Mouse (Mus musculus): ENCODE data around the gene Gpr143. TPM values are rescaled to one million over a fixed set of nuclear protein-coding genes. Genes with fewer than 3 reads are reported as not detected.

Gene Gpr143
- polyA plus RNA-seq, 1 experiment from 2014 or later: 0.30 TPM

DNA sequence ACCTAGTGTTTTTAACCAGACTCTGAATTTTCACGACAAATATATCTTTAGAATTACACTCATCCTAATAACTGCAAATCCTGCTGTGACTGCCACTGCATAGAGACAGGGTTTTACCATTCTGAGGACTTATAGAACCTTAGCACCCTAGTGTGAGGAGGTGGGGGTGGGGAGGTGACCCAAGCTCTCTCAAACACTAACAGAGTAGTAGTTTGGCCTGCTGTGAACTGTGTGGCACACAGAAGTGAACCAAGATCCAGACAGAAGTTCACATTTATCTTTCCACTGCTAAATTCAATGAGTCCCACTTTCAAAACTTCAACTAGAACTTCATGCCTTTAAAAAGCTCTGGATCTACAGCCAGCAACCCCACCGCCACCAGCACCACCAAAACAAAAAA lies 18.9 kb upstream of the Gpr143 start:
- no peak overlapping the region for H3K4me3 ChIP-seq (ENCODE audit: low read depth, low read length)

DNA sequence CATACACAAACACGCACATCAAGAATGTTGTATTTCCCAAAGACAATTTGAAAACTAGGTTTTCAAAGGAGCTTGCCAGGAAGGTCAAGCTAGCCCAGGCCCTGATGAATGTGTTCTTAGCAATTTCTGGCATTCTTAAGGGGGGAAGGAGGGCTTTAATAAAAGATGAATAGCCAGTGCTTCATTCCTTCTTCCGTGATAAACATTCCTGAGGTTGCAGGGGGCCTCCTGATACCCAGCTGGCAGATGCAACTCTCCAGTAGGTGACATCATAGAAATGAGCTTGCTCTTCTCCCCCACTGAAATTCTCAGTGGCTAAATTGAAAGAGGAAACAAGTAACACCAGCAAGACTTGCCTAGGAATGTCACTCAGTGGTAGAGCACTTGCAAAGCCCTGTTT lies 17.6 kb upstream of the Gpr143 start:
- ATAC-seq: no peak
- H3K27me3 ChIP-seq (ENCODE audit: control insufficient read depth, insufficient read depth, low read depth, low read length): peaks cover 8% of the 10 kb centered on the region
- H3K27ac ChIP-seq (ENCODE audit: low read length): no peak overlapping the region
- H3K4me2 ChIP-seq (ENCODE audit: low read length): no peak overlapping the region
- H3K4me1 ChIP-seq (ENCODE audit: control insufficient read depth, insufficient read depth, low read length): no peaks in the 10 kb centered on the region
- 47% methylated on average over 2 of the region's 2 CpGs for WGBS
- H3K9ac ChIP-seq (ENCODE audit: low read depth, low read length): no peak overlapping the region
- H3K4me3 ChIP-seq (ENCODE audit: low read depth, low read length): no peak overlapping the region
- no peaks in the 10 kb centered on the region for H3K36me3 ChIP-seq (ENCODE audit: control insufficient read depth, insufficient read depth, low read length)
- no peaks in the 10 kb centered on the region for H3K9me3 ChIP-seq (replicated peaks; ENCODE audit: control insufficient read depth, low read length, poor library complexity, severe bottlenecking)

More for the DNA sequence above, 18.9 kb upstream of the Gpr143 start:
- Histone ChIP-seq H3K4me2 (ENCODE audit: low read length) (no peak overlapping the region), H3K36me3 (ENCODE audit: control insufficient read depth, insufficient read depth, low read length) (no peaks in the 10 kb centered on the region), H3K9ac (ENCODE audit: low read depth, low read length) (no peak overlapping the region), H3K27ac (ENCODE audit: low read length) (no peak overlapping the region), H3K4me1 (ENCODE audit: control insufficient read depth, insufficient read depth, low read length) (no peaks in the 10 kb centered on the region), H3K27me3 (ENCODE audit: control insufficient read depth, insufficient read depth, low read depth, low read length) (peaks cover 4% of the 10 kb centered on the region), H3K9me3 (replicated peaks; ENCODE audit: control insufficient read depth, low read length, poor library complexity, severe bottlenecking) (no peaks in the 10 kb centered on the region)
- ATAC-seq: no peak
- 61% methylated on average over 2 of the region's 2 CpGs for WGBS

GRCm38 (mm10) chrX:152768891-152769599 lies 12.7 kb upstream of the Gpr143 start, which contains the start of gene Shroom2:
Gene Shroom2 (minus strand): TSS chrX:152769465.
- peak; percentile 63 for ATAC-seq
- H3K36me3 ChIP-seq (ENCODE audit: control insufficient read depth, insufficient read depth, low read length): no peaks in the 10 kb centered on the region
- H3K27me3 ChIP-seq (ENCODE audit: control insufficient read depth, insufficient read depth, low read depth, low read length): peaks cover 17% of the 10 kb centered on the region
- H3K4me2 ChIP-seq (ENCODE audit: low read length): peak within 1 kb of the TSS; percentile 76
- H3K27ac ChIP-seq (ENCODE audit: low read length): no peak within 1 kb of the TSS
- 15% methylated on average over 38 of the region's 55 CpGs for WGBS
- H3K4me1 ChIP-seq (ENCODE audit: control insufficient read depth, insufficient read depth, low read length): no peaks in the 10 kb centered on the region
- peak within 1 kb of the TSS; percentile 55 for H3K9ac ChIP-seq (ENCODE audit: low read depth, low read length)
- peak within 1 kb of the TSS; percentile 58 for H3K4me3 ChIP-seq (ENCODE audit: low read depth, low read length)
- no peaks in the 10 kb centered on the region for H3K9me3 ChIP-seq (replicated peaks; ENCODE audit: control insufficient read depth, low read length, poor library complexity, severe bottlenecking)

DNA sequence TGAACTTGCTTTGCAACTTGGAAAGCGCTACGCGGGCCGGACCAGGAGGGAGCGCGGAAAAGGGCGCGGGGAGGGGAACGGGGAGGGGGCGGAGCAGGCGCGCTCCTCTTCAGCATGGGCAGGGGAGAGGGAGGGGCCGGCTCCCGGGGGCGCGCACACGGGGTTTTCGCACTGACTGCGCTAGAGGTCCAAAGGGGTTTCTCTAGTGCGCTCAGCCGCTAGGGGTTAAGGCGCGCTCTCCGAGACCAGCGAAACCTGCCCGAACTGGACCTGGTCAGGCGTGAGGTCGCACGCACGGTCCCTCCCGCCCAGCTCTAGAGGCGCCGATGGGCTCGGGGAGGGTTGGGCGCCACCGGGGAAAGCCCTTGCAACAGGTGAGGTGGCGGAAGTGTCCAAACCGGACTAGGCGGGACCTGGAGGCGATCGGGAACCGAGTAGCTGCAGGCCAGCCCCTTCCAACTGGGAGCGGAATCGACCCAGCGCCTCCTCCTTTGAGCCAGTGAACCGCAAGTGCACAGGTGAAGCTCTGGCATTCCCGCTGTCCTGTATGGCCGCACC lies 12.0 kb upstream of the Gpr143 start:
- ATAC-seq: peak; percentile 86
- Histone ChIP-seq H3K9ac (ENCODE audit: low read depth, low read length) (peak overlapping the region; percentile 55), H3K36me3 (ENCODE audit: control insufficient read depth, insufficient read depth, low read length) (no peaks in the 10 kb centered on the region), H3K27ac (ENCODE audit: low read length) (no peak overlapping the region), H3K4me3 (ENCODE audit: low read depth, low read length) (peak overlapping the region; percentile 58), H3K4me1 (ENCODE audit: control insufficient read depth, insufficient read depth, low read length) (no peaks in the 10 kb centered on the region), H3K27me3 (ENCODE audit: control insufficient read depth, insufficient read depth, low read depth, low read length) (peaks cover 17% of the 10 kb centered on the region), H3K4me2 (ENCODE audit: low read length) (peak overlapping the region; percentile 76), H3K9me3 (replicated peaks; ENCODE audit: control insufficient read depth, low read length, poor library complexity, severe bottlenecking) (no peaks in the 10 kb centered on the region)
- WGBS: 18% methylated on average over 33 of the region's 48 CpGs

GRCm38 (mm10) chrX:152788129-152788528 lies 6.4 kb downstream of the Gpr143 start:
- ATAC-seq: no peak
- 85% methylated on average over 1 of the region's 1 CpGs for WGBS
- Histone ChIP-seq H3K4me3 (ENCODE audit: low read depth, low read length) (no peak overlapping the region), H3K4me2 (ENCODE audit: low read length) (no peak overlapping the region), H3K27ac (ENCODE audit: low read length) (no peak overlapping the region), H3K9me3 (replicated peaks; ENCODE audit: control insufficient read depth, low read length, poor library complexity, severe bottlenecking) (no peaks in the 10 kb centered on the region), H3K27me3 (ENCODE audit: control insufficient read depth, insufficient read depth, low read depth, low read length) (no peaks in the 10 kb centered on the region; the same call in 1 of the 2 replicates), H3K4me1 (ENCODE audit: control insufficient read depth, insufficient read depth, low read length) (no peaks in the 10 kb centered on the region), H3K9ac (ENCODE audit: low read depth, low read length) (no peak overlapping the region), H3K36me3 (ENCODE audit: control insufficient read depth, insufficient read depth, low read length) (no peaks in the 10 kb centered on the region)

DNA sequence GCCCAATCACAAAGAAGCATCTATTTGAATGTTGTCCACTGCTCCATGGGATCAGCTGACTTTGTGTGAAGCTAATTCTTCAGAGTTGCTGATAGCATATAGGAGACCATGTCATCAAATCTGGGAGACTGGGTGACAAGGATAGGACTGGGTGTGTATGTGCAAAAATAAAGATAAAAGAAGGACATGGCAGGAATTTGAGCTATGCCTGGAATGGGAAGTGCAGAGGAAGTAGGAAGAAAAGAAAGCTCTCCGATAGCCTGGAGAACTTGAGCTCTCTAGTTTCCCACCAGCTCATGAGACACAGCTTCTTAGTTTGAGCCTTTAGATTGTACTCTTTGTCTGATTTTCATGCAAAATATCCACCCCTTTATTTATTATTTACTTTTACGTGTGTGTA lies 6.9 kb downstream of the Gpr143 start:
- Histone ChIP-seq H3K27ac (ENCODE audit: low read length) (no peak overlapping the region), H3K9ac (ENCODE audit: low read depth, low read length) (no peak overlapping the region), H3K4me1 (ENCODE audit: control insufficient read depth, insufficient read depth, low read length) (no peaks in the 10 kb centered on the region), H3K36me3 (ENCODE audit: control insufficient read depth, insufficient read depth, low read length) (no peaks in the 10 kb centered on the region), H3K4me2 (ENCODE audit: low read length) (no peak overlapping the region), H3K27me3 (ENCODE audit: control insufficient read depth, insufficient read depth, low read depth, low read length) (no peaks in the 10 kb centered on the region; the same call in 1 of the 2 replicates), H3K4me3 (ENCODE audit: low read depth, low read length) (no peak overlapping the region), H3K9me3 (replicated peaks; ENCODE audit: control insufficient read depth, low read length, poor library complexity, severe bottlenecking) (no peaks in the 10 kb centered on the region)
- 71% methylated on average over 2 of the region's 2 CpGs for WGBS
- ATAC-seq: no peak

DNA sequence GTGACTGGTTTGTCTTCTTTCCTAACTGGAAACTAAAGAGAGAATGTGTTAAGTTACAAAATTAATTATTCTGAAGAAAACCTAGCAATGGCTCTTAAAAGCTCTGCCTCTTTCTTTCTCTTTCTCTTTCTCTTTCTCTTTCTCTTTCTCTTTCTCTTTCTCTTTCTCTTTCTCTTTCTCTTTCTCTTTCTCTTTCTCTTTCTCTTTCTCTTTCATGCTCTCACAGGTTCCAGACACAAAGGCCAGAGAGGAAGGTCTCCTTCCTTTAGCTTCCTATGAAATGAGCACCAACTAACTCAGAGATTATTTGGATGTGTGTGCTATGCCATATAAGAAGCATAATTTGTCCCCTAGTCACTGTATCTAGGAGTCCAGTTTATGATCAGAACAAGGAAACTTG lies 23.6 kb downstream of the Gpr143 start:
- Histone ChIP-seq H3K36me3 (ENCODE audit: control insufficient read depth, insufficient read depth, low read length) (no peaks in the 10 kb centered on the region), H3K9me3 (replicated peaks; ENCODE audit: control insufficient read depth, low read length, poor library complexity, severe bottlenecking) (no peaks in the 10 kb centered on the region), H3K4me3 (ENCODE audit: low read depth, low read length) (no peak overlapping the region), H3K4me1 (ENCODE audit: control insufficient read depth, insufficient read depth, low read length) (no peaks in the 10 kb centered on the region), H3K27me3 (ENCODE audit: control insufficient read depth, insufficient read depth, low read depth, low read length) (peaks cover 3% of the 10 kb centered on the region; the same call in 1 of the 2 replicates), H3K27ac (ENCODE audit: low read length) (no peak overlapping the region), H3K4me2 (ENCODE audit: low read length) (no peak overlapping the region), H3K9ac (ENCODE audit: low read depth, low read length) (no peak overlapping the region)
- ATAC-seq: no peak

DNA sequence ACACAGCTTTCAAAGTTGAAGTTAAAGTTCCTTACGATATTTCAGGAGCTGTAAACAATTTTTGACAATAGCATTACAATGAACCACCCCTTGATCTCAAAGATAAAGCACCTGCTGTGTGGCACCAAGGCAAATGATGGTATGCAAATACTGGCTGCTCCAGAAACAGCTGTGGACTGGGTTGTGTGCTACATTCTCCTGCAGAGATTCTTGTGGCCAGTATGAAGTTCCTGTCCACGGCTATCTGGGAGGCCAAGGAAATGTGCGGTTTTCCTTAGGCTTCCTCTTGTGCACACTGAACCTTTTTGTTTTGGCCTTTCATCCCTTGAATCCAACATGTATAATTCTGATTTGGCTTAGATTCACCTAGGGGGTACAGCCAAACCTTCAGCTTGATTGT lies 31.6 kb downstream of the Gpr143 start:
- Histone ChIP-seq H3K27ac (ENCODE audit: low read length) (no peak overlapping the region), H3K4me1 (ENCODE audit: control insufficient read depth, insufficient read depth, low read length) (no peaks in the 10 kb centered on the region), H3K27me3 (ENCODE audit: control insufficient read depth, insufficient read depth, low read depth, low read length) (0 out of 2 replicates have a peak, but pooled peaks cover 2% of the 10 kb centered on the region), H3K4me3 (ENCODE audit: low read depth, low read length) (no peak overlapping the region), H3K36me3 (ENCODE audit: control insufficient read depth, insufficient read depth, low read length) (no peaks in the 10 kb centered on the region), H3K9ac (ENCODE audit: low read depth, low read length) (no peak overlapping the region), H3K4me2 (ENCODE audit: low read length) (no peak overlapping the region), H3K9me3 (replicated peaks; ENCODE audit: control insufficient read depth, low read length, poor library complexity, severe bottlenecking) (no peaks in the 10 kb centered on the region)
- WGBS: 81% methylated on average over 3 of the region's 3 CpGs
- ATAC-seq: no peak

- Histone ChIP-seq H3K36me3 (ENCODE audit: control insufficient read depth, insufficient read depth, low read length) (no peaks in the 10 kb centered on the region), H3K4me2 (ENCODE audit: low read length) (no peak overlapping the region), H3K4me3 (ENCODE audit: low read depth, low read length) (no peak overlapping the region), H3K27me3 (ENCODE audit: control insufficient read depth, insufficient read depth, low read depth, low read length) (0 out of 2 replicates have a peak, but pooled peaks cover 2% of the 10 kb centered on the region), H3K4me1 (ENCODE audit: control insufficient read depth, insufficient read depth, low read length) (no peaks in the 10 kb centered on the region), H3K27ac (ENCODE audit: low read length) (no peak overlapping the region), H3K9ac (ENCODE audit: low read depth, low read length) (no peak overlapping the region), H3K9me3 (replicated peaks; ENCODE audit: control insufficient read depth, low read length, poor library complexity, severe bottlenecking) (no peaks in the 10 kb centered on the region)
- no peak for ATAC-seq
Observed at GRCm38 (mm10) chrX:152818996-152819395, 37.3 kb downstream of the Gpr143 start.
